Mouse (Mus musculus) lung, postnatal 14 days (tissue): ENCODE data around the gene Cd7.
"Not testable (repeated sequence)": the region's sequence is repeated elsewhere in the genome, so short reads cannot be mapped to it uniquely, and the experiment has no call there.

ENCODE experiments used
- DNase-seq: peaks from one replicate; pipeline ENCODE4 v3.0.0; 2021

Gene Cd7

GRCm38 (mm10) chr11:121045286-121045685, 6.1 kb upstream of the Cd7 start:
- DNase-seq = no peak

- not testable (repeated sequence) for DNase-seq
Observed at GRCm38 (mm10) chr11:121043025-121043424, 3.8 kb upstream of the Cd7 start.

- no peak for DNase-seq
Observed at GRCm38 (mm10) chr11:121042480-121042879, 3.3 kb upstream of the Cd7 start.

GRCm38 (mm10) chr11:121041636-121042035, 2.4 kb upstream of the Cd7 start:
- DNase-seq = no peak

GRCm38 (mm10) chr11:121041212-121041611, 2.0 kb upstream of the Cd7 start:
- DNase-seq = peak; percentile 92

- no peak for DNase-seq
Observed at GRCm38 (mm10) chr11:121038366-121039240, 615 bp downstream of the Cd7 start.

GRCm38 (mm10) chr11:121033118-121033517, 6.1 kb downstream of the Cd7 start:
- no peak for DNase-seq

- no peak for DNase-seq
Observed at GRCm38 (mm10) chr11:121027259-121027658, 12.0 kb downstream of the Cd7 start.

- DNase-seq = no peak
Observed at GRCm38 (mm10) chr11:121024163-121024562, 15.1 kb downstream of the Cd7 start.

- DNase-seq = no peak
Observed at GRCm38 (mm10) chr11:121019501-121019900, 19.7 kb downstream of the Cd7 start.

- peak; percentile 71 for DNase-seq
Observed at GRCm38 (mm10) chr11:121017703-121018102, 21.5 kb downstream of the Cd7 start.

GRCm38 (mm10) chr11:121015472-121015871, 23.7 kb downstream of the Cd7 start:
- DNase-seq = peak; percentile 24

GRCm38 (mm10) chr11:121014896-121015300, 24.3 kb downstream of the Cd7 start:
- peak; percentile 65 for DNase-seq

- no peak for DNase-seq
Observed at GRCm38 (mm10) chr11:121013656-121014055, 25.6 kb downstream of the Cd7 start.

GRCm38 (mm10) chr11:121010044-121010755, 29.0 kb downstream of the Cd7 start:
- DNase-seq = no peak

- no peak for DNase-seq
Observed at GRCm38 (mm10) chr11:121006184-121006583, 33.0 kb downstream of the Cd7 start.

GRCm38 (mm10) chr11:121004281-121004680, 34.9 kb downstream of the Cd7 start:
- DNase-seq = no peak

GRCm38 (mm10) chr11:121001966-121002365, 37.3 kb downstream of the Cd7 start:
- peak; percentile 46 for DNase-seq

- no peak for DNase-seq
Observed at GRCm38 (mm10) chr11:120994741-120995140, 44.5 kb downstream of the Cd7 start.

- DNase-seq = no peak
Observed at GRCm38 (mm10) chr11:120993586-120993985, 45.6 kb downstream of the Cd7 start.

GRCm38 (mm10) chr11:120993080-120993479, 46.1 kb downstream of the Cd7 start:
- DNase-seq = no peak

- DNase-seq = peak; percentile 17
Observed at GRCm38 (mm10) chr11:120991791-120992190, 47.4 kb downstream of the Cd7 start.

- DNase-seq = peak; percentile 100
Observed at GRCm38 (mm10) chr11:120990951-120991526, 48.2 kb downstream of the Cd7 start, which contains the start of gene Csnk1d. Gene Csnk1d, minus strand, starts transcription at chr11:120991330.
